Mouse (Mus musculus): ENCODE data around the gene Mlec. TPM values are rescaled to one million over a fixed set of nuclear protein-coding genes. Genes with fewer than 3 reads are reported as not detected.
A peak's percentile ranks its signal among the peaks of the same experiment; 100 is the strongest.

The Mlec gene
- polyA plus RNA-seq, 1 experiment: 112 TPM

GRCm38 (mm10) chr5:115100473-115100872, 57.5 kb downstream of the Mlec start:
- Histone ChIP-seq H3K79me2 (ENCODE audit: control insufficient read depth, insufficient read depth) (no peaks in the 10 kb centered on the region), H3K36me3 (ENCODE audit: control insufficient read depth, insufficient read depth) (peaks cover under 1% of the 10 kb centered on the region), H3ac (ENCODE audit: control insufficient read depth, insufficient read length) (no peak overlapping the region), H3K4me2 (ENCODE audit: low read depth) (no peak overlapping the region), H3K4me3 (no peak overlapping the region), H3K27me3 (ENCODE audit: control insufficient read depth, insufficient read depth, insufficient read length) (no peaks in the 10 kb centered on the region)
- peak; percentile 34 for TF ChIP-seq TCF12 (IDR thresholded peaks at IDR 0.05; ENCODE audit: insufficient read depth, poor library complexity, severe bottlenecking)
- TF ChIP-seq TCF3 (IDR thresholded peaks at IDR 0.05; ENCODE audit: insufficient read length, low read depth): no peak
- TF ChIP-seq MYOG (IDR thresholded peaks at IDR 0.05; ENCODE audit: control insufficient read depth in 1 of 3, insufficient read depth in 1 of 3, insufficient read length in 2 of 3, low read depth in 2 of 3): peak in 2 of 3 experiments; percentile 34 to 56
- peak; percentile 63 for TF ChIP-seq POLR2AphosphoS2 (IDR thresholded peaks at IDR 0.05; ENCODE audit: insufficient read length, low read depth)
- TF ChIP-seq MYOD1 (IDR thresholded peaks at IDR 0.05; ENCODE audit: control insufficient read depth in 1 of 3, insufficient read length in 2 of 3, low read depth in 2 of 3): peak; percentile 48 to 92 (median 61)

- Histone ChIP-seq H3K27me3 (ENCODE audit: control insufficient read depth, insufficient read depth, insufficient read length) (no peaks in the 10 kb centered on the region), H3K4me3 (no peak overlapping the region), H3K36me3 (ENCODE audit: control insufficient read depth, insufficient read depth) (peaks cover 6% of the 10 kb centered on the region), H3K4me2 (ENCODE audit: low read depth) (no peak overlapping the region), H3ac (ENCODE audit: control insufficient read depth, insufficient read length) (no peak overlapping the region), H3K79me2 (ENCODE audit: control insufficient read depth, insufficient read depth) (no peaks in the 10 kb centered on the region)
- TF ChIP-seq POLR2AphosphoS2 (IDR thresholded peaks at IDR 0.05; ENCODE audit: insufficient read length, low read depth) (peak; percentile 54), CEBPB (IDR thresholded peaks at IDR 0.05; ENCODE audit: insufficient read depth, poor library complexity, severe bottlenecking) (no peak), MYOD1 (IDR thresholded peaks at IDR 0.05; ENCODE audit: control insufficient read depth in 1 of 3, insufficient read length in 2 of 3, low read depth in 2 of 3) (peak in 2 of 3 experiments; percentile 11 to 14), REST (IDR thresholded peaks at IDR 0.05; ENCODE audit: insufficient read depth, insufficient read length) (no peak), MYOG (IDR thresholded peaks at IDR 0.05; ENCODE audit: control insufficient read depth in 1 of 3, insufficient read depth in 1 of 3, insufficient read length in 2 of 3, low read depth in 2 of 3) (no peak), TCF3 (IDR thresholded peaks at IDR 0.05; ENCODE audit: insufficient read length, low read depth) (no peak), POLR2A (IDR thresholded peaks at IDR 0.05; ENCODE audit: insufficient read length, low read depth) (no peak), USF1 (IDR thresholded peaks at IDR 0.05; ENCODE audit: low read depth) (no peak), SRF (IDR thresholded peaks at IDR 0.05; ENCODE audit: control insufficient read depth, insufficient read length, low read depth) (no peak)
These were observed 58.0 kb downstream of the Mlec start for GRCm38 (mm10) chr5:115099991-115100390.

- no peaks in the 10 kb centered on the region for H3K27me3 ChIP-seq (ENCODE audit: control insufficient read depth, insufficient read depth, insufficient read length)
- TF ChIP-seq MYOG (IDR thresholded peaks at IDR 0.05; ENCODE audit: control insufficient read depth in 1 of 3, insufficient read depth in 1 of 3, insufficient read length in 2 of 3, low read depth in 2 of 3): no peak
- no peak for TF ChIP-seq MYOD1 (IDR thresholded peaks at IDR 0.05; ENCODE audit: control insufficient read depth in 1 of 3, insufficient read length in 2 of 3, low read depth in 2 of 3)
- TF ChIP-seq SRF (IDR thresholded peaks at IDR 0.05; ENCODE audit: control insufficient read depth, insufficient read length, low read depth): no peak
- no peak for TF ChIP-seq REST (IDR thresholded peaks at IDR 0.05; ENCODE audit: insufficient read depth, insufficient read length)
- TF ChIP-seq MAX (IDR thresholded peaks at IDR 0.05; ENCODE audit: low read depth): no peak
- TF ChIP-seq TCF12 (IDR thresholded peaks at IDR 0.05; ENCODE audit: insufficient read depth, poor library complexity, severe bottlenecking): no peak
- no peak for TF ChIP-seq E2F4 (IDR thresholded peaks at IDR 0.05; ENCODE audit: insufficient read depth)
- no peak for TF ChIP-seq POLR2AphosphoS2 (IDR thresholded peaks at IDR 0.05; ENCODE audit: insufficient read length, low read depth)
- TF ChIP-seq USF1 (IDR thresholded peaks at IDR 0.05; ENCODE audit: low read depth): no peak
- no peak overlapping the region for H3K4me3 ChIP-seq
- H3K36me3 ChIP-seq (ENCODE audit: control insufficient read depth, insufficient read depth): peaks cover 6% of the 10 kb centered on the region
- no peak overlapping the region for H3ac ChIP-seq (ENCODE audit: control insufficient read depth, insufficient read length)
- H3K4me2 ChIP-seq (ENCODE audit: low read depth): no peak overlapping the region
- H3K79me2 ChIP-seq (ENCODE audit: control insufficient read depth, insufficient read depth): no peaks in the 10 kb centered on the region
These were observed 58.4 kb downstream of the Mlec start for GRCm38 (mm10) chr5:115099530-115099929.

- no peak for TF ChIP-seq MYOG (IDR thresholded peaks at IDR 0.05; ENCODE audit: control insufficient read depth in 1 of 3, insufficient read depth in 1 of 3, insufficient read length in 2 of 3, low read depth in 2 of 3)
- TF ChIP-seq MAX (IDR thresholded peaks at IDR 0.05; ENCODE audit: low read depth): no peak
- TF ChIP-seq POLR2A (IDR thresholded peaks at IDR 0.05; ENCODE audit: insufficient read length, low read depth): no peak
- no peak for TF ChIP-seq MYOD1 (IDR thresholded peaks at IDR 0.05; ENCODE audit: control insufficient read depth in 1 of 3, insufficient read length in 2 of 3, low read depth in 2 of 3)
- TF ChIP-seq POLR2AphosphoS2 (IDR thresholded peaks at IDR 0.05; ENCODE audit: insufficient read length, low read depth): no peak
- no peak for TF ChIP-seq E2F4 (IDR thresholded peaks at IDR 0.05; ENCODE audit: insufficient read depth)
- TF ChIP-seq SRF (IDR thresholded peaks at IDR 0.05; ENCODE audit: control insufficient read depth, insufficient read length, low read depth): no peak
- TF ChIP-seq REST (IDR thresholded peaks at IDR 0.05; ENCODE audit: insufficient read depth, insufficient read length): no peak
- TF ChIP-seq TCF12 (IDR thresholded peaks at IDR 0.05; ENCODE audit: insufficient read depth, poor library complexity, severe bottlenecking): no peak
- no peak for TF ChIP-seq TCF3 (IDR thresholded peaks at IDR 0.05; ENCODE audit: insufficient read length, low read depth)
- TF ChIP-seq USF1 (IDR thresholded peaks at IDR 0.05; ENCODE audit: low read depth): no peak
- TF ChIP-seq CEBPB (IDR thresholded peaks at IDR 0.05; ENCODE audit: insufficient read depth, poor library complexity, severe bottlenecking): no peak
- Histone ChIP-seq H3K79me2 (ENCODE audit: control insufficient read depth, insufficient read depth) (no peaks in the 10 kb centered on the region), H3K36me3 (ENCODE audit: control insufficient read depth, insufficient read depth) (peaks cover 9% of the 10 kb centered on the region), H3K4me2 (ENCODE audit: low read depth) (no peak within 1 kb of the TSS), H3K27me3 (ENCODE audit: control insufficient read depth, insufficient read depth, insufficient read length) (no peaks in the 10 kb centered on the region), H3ac (ENCODE audit: control insufficient read depth, insufficient read length) (no peak within 1 kb of the TSS), H3K4me3 (no peak within 1 kb of the TSS)
These were observed 59.8 kb downstream of the Mlec start, which contains the start of gene Gm10401 for GRCm38 (mm10) chr5:115098195-115098594. TSS of gene Gm10401 (minus strand) at chr5:115098295.

Other genes starting within 250 kb of the Mlec start
- 0.56 TPM for gene Oasl1, start 234.9 kb downstream of the Mlec start, polyA plus RNA-seq (2012; fragmentation: generic; extraction: Trizol)
- 19.6 TPM for gene 2210016L21Rik, start 216.0 kb downstream of the Mlec start, polyA plus RNA-seq (2012; fragmentation: generic; extraction: Trizol)
- gene Hnf1a, start 187.1 kb downstream of the Mlec start, polyA plus RNA-seq (2012; fragmentation: generic; extraction: Trizol): not detected
- 24.9 TPM for gene Sppl3, start 147.0 kb downstream of the Mlec start, polyA plus RNA-seq (2012; fragmentation: generic; extraction: Trizol)
- 4.4 TPM for gene Gm10401, start 59.9 kb downstream of the Mlec start, polyA plus RNA-seq (2012; fragmentation: generic; extraction: Trizol)
- 82.1 TPM for gene Acads, start 38.8 kb downstream of the Mlec start, polyA plus RNA-seq (2012; fragmentation: generic; extraction: Trizol)
- 24.5 TPM for gene Unc119b, start 23.2 kb downstream of the Mlec start, polyA plus RNA-seq (2012; fragmentation: generic; extraction: Trizol)
- 3.1 TPM for gene Cabp1, start 36.2 kb upstream of the Mlec start, polyA plus RNA-seq (2012; fragmentation: generic; extraction: Trizol)
- gene Pop5, start 77.7 kb upstream of the Mlec start, polyA plus RNA-seq (2012; fragmentation: generic; extraction: Trizol): 82.3 TPM
- gene Rnf10, start 114.7 kb upstream of the Mlec start, polyA plus RNA-seq (2012; fragmentation: generic; extraction: Trizol): 220 TPM
- gene Coq5, start 121.5 kb upstream of the Mlec start, polyA plus RNA-seq (2012; fragmentation: generic; extraction: Trizol): 43.7 TPM
- 585 TPM for gene Dynll1, start 142.8 kb upstream of the Mlec start, polyA plus RNA-seq (2012; fragmentation: generic; extraction: Trizol)
- 52.0 TPM for gene Srsf9, start 169.0 kb upstream of the Mlec start, polyA plus RNA-seq (2012; fragmentation: generic; extraction: Trizol)
- 8.1 TPM for gene Gatc, start 183.0 kb upstream of the Mlec start, polyA plus RNA-seq (2012; fragmentation: generic; extraction: Trizol)
- 35.2 TPM for gene Triap1, start 183.0 kb upstream of the Mlec start, polyA plus RNA-seq (2012; fragmentation: generic; extraction: Trizol)
- gene Cox6a1, start 190.8 kb upstream of the Mlec start, polyA plus RNA-seq (2012; fragmentation: generic; extraction: Trizol): 2,023 TPM

All from myocyte (in vitro differentiated cells).